Mouse (Mus musculus): ENCODE results near the gene Oog3.

Oog3 gene

GRCm38 (mm10) chr4:144162563-144162962 lies at the start of gene Oog3:
Gene Oog3 (minus strand): TSS chr4:144162663.
- DNase-seq (ENCODE audit: low spot score in 2 of 2), result no peak

GRCm38 (mm10) chr4:144190419-144190818 lies 28.0 kb upstream of the Oog3 start, which contains the start of gene Oog2:
Gene Oog2 (plus strand): TSS chr4:144190719.
- no peak for DNase-seq (ENCODE audit: low spot score in 2 of 2)
